Mouse (Mus musculus) ES-E14 (cell line): Measurements from ENCODE around the gene Uaca.

Experiments used
- CHD2 ChIP-seq: IDR thresholded peaks from 2 replicates; pipeline ENCODE4 v1.6.1; 2014; ENCODE audit warnings: mild to moderate bottlenecking, low read depth, low read length, inconsistent platforms
- HCFC1 ChIP-seq: IDR thresholded peaks from 2 replicates; pipeline ENCODE4 v1.6.1; 2012; ENCODE audit warnings: low read length, inconsistent platforms, borderline replicate concordance; ENCODE audit not compliant: insufficient read depth
- MAFK ChIP-seq: IDR thresholded peaks from 2 replicates; pipeline ENCODE4 v1.6.1; 2014; ENCODE audit warnings: mild to moderate bottlenecking, low read depth, low read length, inconsistent platforms; ENCODE audit not compliant: insufficient read depth
- ZC3H11A ChIP-seq: IDR thresholded peaks from 2 replicates; pipeline ENCODE4 v1.6.1; 2012; ENCODE audit warnings: low read depth, mild to moderate bottlenecking, inconsistent platforms, low read length, borderline replicate concordance
- ZNF384 ChIP-seq: IDR thresholded peaks from 2 replicates; pipeline ENCODE4 v1.6.1; 2012; ENCODE audit warnings: low read depth, low read length, inconsistent platforms

- TF ChIP-seq CHD2 (no peak), ZNF384 (no peak), HCFC1 (no peak), ZC3H11A (no peak), MAFK (no peak)
Measured at GRCm38 (mm10) chr9:60921287-60921686, 126.9 kb downstream of the Uaca start.
